Mouse (Mus musculus): ENCODE measurements around the gene Olfr815. TPM values are rescaled to one million over a fixed set of nuclear protein-coding genes. Genes with fewer than 3 reads are reported as not detected.
"Not testable (repeated sequence)": the region's sequence is repeated elsewhere in the genome, so short reads cannot be mapped to it uniquely, and the experiment has no call there.

Olfr815 gene
- polyA plus RNA-seq (2015; fragmentation: Nextera tagmentation; extraction: Ambion mirVana) = not detected in 2 replicates

- not testable (repeated sequence) for H3K9me3 ChIP-seq; H3K4me1 ChIP-seq (replicated peaks); H3K4me2 ChIP-seq (replicated peaks); H3K36me3 ChIP-seq; H3K27ac ChIP-seq; H3K4me3 ChIP-seq (replicated peaks); ATAC-seq; H3K9ac ChIP-seq; H3K27me3 ChIP-seq (replicated peaks)
- WGBS = 68% methylated on average over 1 of the region's 1 CpGs
Measured at GRCm38 (mm10) chr10:129905767-129906166, at the start of gene Olfr815. TSS of gene Olfr815 (minus strand) at chr10:129905867.

DNA sequence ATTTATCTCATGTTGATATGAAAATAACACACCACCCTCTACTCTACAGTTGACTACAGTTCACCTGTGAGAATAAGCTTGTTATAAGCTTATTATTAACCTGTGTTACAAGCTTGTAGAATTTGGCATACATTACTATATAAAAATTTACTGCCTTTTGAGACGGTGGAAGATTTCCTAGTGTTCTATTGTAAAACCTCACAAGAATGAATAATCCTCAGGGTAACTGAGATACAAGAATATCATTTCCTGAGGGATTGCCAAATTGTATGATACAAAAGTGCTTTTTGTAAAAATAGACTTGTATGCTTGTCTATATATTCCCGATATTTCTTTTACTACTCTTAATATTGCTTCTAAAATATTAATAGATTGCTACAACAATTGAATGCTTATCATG, 43.3 kb upstream of the Olfr815 start, which contains the start of gene Olfr818:
Gene Olfr818, minus strand, starts transcription at position 101 of the 400 bp plus-strand sequence.
- Histone ChIP-seq H3K4me1 (replicated peaks) (no peaks in the 10 kb centered on the region), H3K36me3 (no peaks in the 10 kb centered on the region), H3K9me3 (no peaks in the 10 kb centered on the region), H3K4me3 (replicated peaks) (no peak within 1 kb of the TSS), H3K4me2 (replicated peaks) (no peak within 1 kb of the TSS), H3K9ac (no peak within 1 kb of the TSS), H3K27ac (no peak within 1 kb of the TSS), H3K27me3 (replicated peaks) (no peaks in the 10 kb centered on the region)
- no peak for ATAC-seq
- WGBS = 89% methylated on average over 2 of the region's 2 CpGs

DNA sequence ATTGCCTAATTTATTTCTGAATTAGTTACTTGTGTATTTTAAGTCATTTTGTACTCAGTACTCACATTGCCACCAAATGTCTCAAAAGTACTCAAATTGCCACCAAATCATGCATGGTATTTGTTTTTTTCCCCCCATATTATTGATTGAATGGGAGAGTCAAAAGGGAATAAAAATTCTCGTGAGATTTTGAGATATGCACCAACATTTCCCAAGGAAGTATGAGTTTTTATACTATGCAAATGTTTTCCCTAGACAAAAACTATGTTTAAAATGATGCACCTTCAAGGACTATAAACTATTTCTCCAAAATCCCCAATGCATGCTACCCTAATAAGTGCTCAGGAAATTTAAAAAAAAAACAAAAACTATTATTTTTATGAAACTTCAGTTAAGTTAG, 9.8 kb upstream of the Olfr815 start, which contains the start of gene Olfr816:
Gene Olfr816, minus strand, starts transcription at position 101 of the 400 bp plus-strand sequence.
- H3K4me1 ChIP-seq (replicated peaks) = no peaks in the 10 kb centered on the region
- 62% methylated on average over 1 of the region's 1 CpGs for WGBS
- no peak within 1 kb of the TSS for H3K9ac ChIP-seq
- H3K27ac ChIP-seq = no peak within 1 kb of the TSS
- H3K4me3 ChIP-seq (replicated peaks) = no peak within 1 kb of the TSS
- no peaks in the 10 kb centered on the region for H3K36me3 ChIP-seq
- ATAC-seq = no peak
- H3K4me2 ChIP-seq (replicated peaks) = no peak within 1 kb of the TSS
- H3K27me3 ChIP-seq (replicated peaks) = no peaks in the 10 kb centered on the region
- H3K9me3 ChIP-seq = no peaks in the 10 kb centered on the region

GRCm38 (mm10) chr10:129885934-129886333, 19.7 kb downstream of the Olfr815 start:
- 89% methylated on average over 7 of the region's 7 CpGs for WGBS

DNA sequence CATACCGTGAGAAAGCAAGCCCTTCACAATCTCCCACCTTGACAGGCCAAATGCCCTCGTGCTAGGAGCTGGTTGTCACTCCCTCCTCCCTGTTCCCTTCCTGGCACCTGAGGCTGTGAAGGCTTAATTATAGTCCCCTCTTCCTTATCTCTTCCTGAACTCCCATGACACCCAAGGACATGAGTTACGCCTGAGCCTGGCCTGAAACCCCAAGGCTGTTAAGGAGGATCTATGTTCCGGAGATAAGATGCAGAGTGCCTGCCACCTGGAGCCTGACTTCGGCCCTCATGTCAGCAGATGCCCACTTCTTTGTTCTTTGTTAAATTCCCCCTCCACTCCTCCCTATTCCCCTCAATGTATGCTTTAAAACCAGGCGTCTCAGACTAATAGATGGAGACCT, 20.2 kb downstream of the Olfr815 start:
- 72% methylated on average over 6 of the region's 6 CpGs for WGBS
- H3K9me3 ChIP-seq; H3K27me3 ChIP-seq (replicated peaks); H3K4me3 ChIP-seq (replicated peaks); ATAC-seq; H3K4me1 ChIP-seq (replicated peaks); H3K9ac ChIP-seq; H3K27ac ChIP-seq; H3K36me3 ChIP-seq; H3K4me2 ChIP-seq (replicated peaks): not testable (repeated sequence)

More at GRCm38 (mm10) chr10:129885934-129886333, 19.7 kb downstream of the Olfr815 start:
- Histone ChIP-seq H3K9me3 (no peaks in the 10 kb centered on the region), H3K27me3 (replicated peaks) (no peaks in the 10 kb centered on the region), H3K4me1 (replicated peaks) (no peaks in the 10 kb centered on the region), H3K27ac (no peak overlapping the region), H3K4me3 (replicated peaks) (no peak overlapping the region), H3K36me3 (no peaks in the 10 kb centered on the region), H3K9ac (no peak overlapping the region), H3K4me2 (replicated peaks) (no peak overlapping the region)
- ATAC-seq = no peak

GRCm38 (mm10) chr10:129879751-129880150, 25.9 kb downstream of the Olfr815 start, which contains the start of gene Olfr814:
TSS of gene Olfr814 (minus strand) at chr10:129879851.
- not testable (repeated sequence) for ATAC-seq; H3K27me3 ChIP-seq (replicated peaks)

GRCm38 (mm10) chr10:129855067-129855466, 50.6 kb downstream of the Olfr815 start, which contains the start of gene Olfr813:
TSS of gene Olfr813 (plus strand) at chr10:129855367.
- Histone ChIP-seq H3K4me1 (replicated peaks) (no peaks in the 10 kb centered on the region), H3K4me2 (replicated peaks) (no peak within 1 kb of the TSS)

More at GRCm38 (mm10) chr10:129879751-129880150, 25.9 kb downstream of the Olfr815 start, which contains the start of gene Olfr814:
- not testable (repeated sequence) for H3K4me3 ChIP-seq (replicated peaks); H3K4me1 ChIP-seq (replicated peaks); H3K36me3 ChIP-seq; H3K9ac ChIP-seq; H3K9me3 ChIP-seq; H3K4me2 ChIP-seq (replicated peaks); H3K27ac ChIP-seq
- WGBS = 60% methylated on average over 1 of the region's 1 CpGs

More at GRCm38 (mm10) chr10:129855067-129855466, 50.6 kb downstream of the Olfr815 start, which contains the start of gene Olfr813:
- Histone ChIP-seq H3K9me3 (no peaks in the 10 kb centered on the region), H3K36me3 (no peaks in the 10 kb centered on the region), H3K9ac (no peak within 1 kb of the TSS), H3K4me3 (replicated peaks) (no peak within 1 kb of the TSS), H3K27me3 (replicated peaks) (no peaks in the 10 kb centered on the region), H3K27ac (no peak within 1 kb of the TSS)
- no peak for ATAC-seq

Other genes with a start within 250 kb of the Olfr815 start
- gene Olfr800, start 248.2 kb downstream of the Olfr815 start, polyA plus RNA-seq (2015; fragmentation: Nextera tagmentation; extraction: Ambion mirVana) = not detected in 2 replicates
- gene Olfr801, start 232.0 kb downstream of the Olfr815 start, polyA plus RNA-seq (2015; fragmentation: Nextera tagmentation; extraction: Ambion mirVana) = not detected in 2 replicates
- not detected in 2 replicates for gene Olfr802, start 217.7 kb downstream of the Olfr815 start, polyA plus RNA-seq (2015; fragmentation: Nextera tagmentation; extraction: Ambion mirVana)
- not detected in 2 replicates for gene Olfr803, start 211.6 kb downstream of the Olfr815 start, polyA plus RNA-seq (2015; fragmentation: Nextera tagmentation; extraction: Ambion mirVana)
- not detected in 2 replicates for gene Olfr804, start 202.7 kb downstream of the Olfr815 start, polyA plus RNA-seq (2015; fragmentation: Nextera tagmentation; extraction: Ambion mirVana)
- not detected in 2 replicates for gene Olfr805, start 176.5 kb downstream of the Olfr815 start, polyA plus RNA-seq (2015; fragmentation: Nextera tagmentation; extraction: Ambion mirVana)
- gene Olfr806, start 163.9 kb downstream of the Olfr815 start, polyA plus RNA-seq (2015; fragmentation: Nextera tagmentation; extraction: Ambion mirVana) = not detected in 2 replicates
- not detected in 2 replicates for gene Olfr807, start 148.1 kb downstream of the Olfr815 start, polyA plus RNA-seq (2015; fragmentation: Nextera tagmentation; extraction: Ambion mirVana)
- gene Olfr808, start 140.4 kb downstream of the Olfr815 start, polyA plus RNA-seq (2015; fragmentation: Nextera tagmentation; extraction: Ambion mirVana) = not detected in 2 replicates
- gene Olfr809, start 131.2 kb downstream of the Olfr815 start, polyA plus RNA-seq (2015; fragmentation: Nextera tagmentation; extraction: Ambion mirVana) = not detected in 2 replicates
- not detected in 2 replicates for gene Olfr810, start 111.0 kb downstream of the Olfr815 start, polyA plus RNA-seq (2015; fragmentation: Nextera tagmentation; extraction: Ambion mirVana)
- not detected in 2 replicates for gene Olfr811, start 101.5 kb downstream of the Olfr815 start, polyA plus RNA-seq (2015; fragmentation: Nextera tagmentation; extraction: Ambion mirVana)
- gene Olfr812, start 59.8 kb downstream of the Olfr815 start, polyA plus RNA-seq (2015; fragmentation: Nextera tagmentation; extraction: Ambion mirVana) = not detected in 2 replicates
- gene Olfr813, start 50.5 kb downstream of the Olfr815 start, polyA plus RNA-seq (2015; fragmentation: Nextera tagmentation; extraction: Ambion mirVana) = not detected in 2 replicates
- not detected in 2 replicates for gene Olfr814, start 26.0 kb downstream of the Olfr815 start, polyA plus RNA-seq (2015; fragmentation: Nextera tagmentation; extraction: Ambion mirVana)
- gene Olfr816, start 9.7 kb upstream of the Olfr815 start, polyA plus RNA-seq (2015; fragmentation: Nextera tagmentation; extraction: Ambion mirVana) = not detected in 2 replicates
- not detected in 2 replicates for gene Olfr818, start 43.2 kb upstream of the Olfr815 start, polyA plus RNA-seq (2015; fragmentation: Nextera tagmentation; extraction: Ambion mirVana)
- not detected in 2 replicates for gene Olfr819, start 61.4 kb upstream of the Olfr815 start, polyA plus RNA-seq (2015; fragmentation: Nextera tagmentation; extraction: Ambion mirVana)
- gene Olfr247, start 70.3 kb upstream of the Olfr815 start, polyA plus RNA-seq (2015; fragmentation: Nextera tagmentation; extraction: Ambion mirVana) = not detected in 2 replicates
- gene Gm10310, start 79.2 kb upstream of the Olfr815 start, polyA plus RNA-seq (2015; fragmentation: Nextera tagmentation; extraction: Ambion mirVana) = not detected in 2 replicates
- gene Olfr820, start 106.8 kb upstream of the Olfr815 start, polyA plus RNA-seq (2015; fragmentation: Nextera tagmentation; extraction: Ambion mirVana) = not detected in 2 replicates
- gene Olfr821, start 124.5 kb upstream of the Olfr815 start, polyA plus RNA-seq (2015; fragmentation: Nextera tagmentation; extraction: Ambion mirVana) = not detected in 2 replicates
- not detected in 2 replicates for gene Olfr822, start 165.3 kb upstream of the Olfr815 start, polyA plus RNA-seq (2015; fragmentation: Nextera tagmentation; extraction: Ambion mirVana)
- not detected in 2 replicates for gene Olfr823, start 209.5 kb upstream of the Olfr815 start, polyA plus RNA-seq (2015; fragmentation: Nextera tagmentation; extraction: Ambion mirVana)
- not detected in 2 replicates for gene Olfr824, start 224.1 kb upstream of the Olfr815 start, polyA plus RNA-seq (2015; fragmentation: Nextera tagmentation; extraction: Ambion mirVana)

All from intestine, embryonic 15.5 days (tissue).